Mouse (Mus musculus): ENCODE measurements around the gene Mark3.

DNA sequence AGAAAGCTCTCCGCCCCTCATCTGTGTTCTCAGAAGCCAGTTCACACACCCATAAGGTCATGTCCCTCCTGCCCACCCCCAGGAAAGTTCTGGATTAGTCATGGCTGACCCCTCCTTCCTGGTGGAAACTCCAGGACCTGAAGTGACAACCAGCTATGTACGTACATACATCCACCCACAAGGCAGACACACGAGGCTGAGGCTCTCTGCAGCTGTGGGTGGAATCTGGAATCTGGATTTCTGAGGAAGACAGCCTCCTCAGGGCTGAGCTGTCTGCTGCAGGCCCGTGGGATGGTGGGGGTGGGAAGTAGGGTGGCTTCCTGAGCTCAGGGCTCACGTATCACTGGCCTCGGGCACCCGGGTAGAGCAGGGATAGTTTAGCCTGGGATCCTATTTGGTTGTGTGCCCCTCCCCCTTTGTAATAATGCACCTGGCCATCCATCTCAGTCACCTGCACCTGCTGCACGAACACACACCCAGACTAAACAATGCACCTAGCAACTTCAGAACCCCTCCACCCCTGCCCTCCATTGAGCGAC lies 126.7 kb downstream of the Mark3 start:
- TF ChIP-seq GATA1 (IDR thresholded peaks at IDR 0.05; ENCODE audit: borderline replicate concordance, low read length) (no peak), FLI1 (IDR thresholded peaks at IDR 0.05; ENCODE audit: low read length) (no peak)

Measured in megakaryocyte, embryonic 14.5 days (primary cell).